Mouse (Mus musculus) c-Kit-positive CD71-positive TER-119-negative erythroid progenitor cells, embryonic 14.5 days (primary cell): ENCODE measurements around the gene Ift81.
A peak's percentile ranks its signal among the peaks of the same experiment; 100 is the strongest.
"Not testable (repeated sequence)": the region's sequence is repeated elsewhere in the genome, so short reads cannot be mapped to it uniquely, and the experiment has no call there.

Source experiments
- DNase-seq: peaks from one replicate; pipeline ENCODE4 v3.0.0-alpha.2; 2013; ENCODE audit warnings: low read depth

The Ift81 gene

GRCm38 (mm10) chr5:122613908-122614732, at the start of gene Ift81:
Gene Ift81 (minus strand): TSS chr5:122614518.
- peak; percentile 91 for DNase-seq

- no peak for DNase-seq
Observed at GRCm38 (mm10) chr5:122662501-122662900, 48.2 kb upstream of the Ift81 start.

- no peak for DNase-seq
Observed at GRCm38 (mm10) chr5:122656808-122657207, 42.5 kb upstream of the Ift81 start.

DNA sequence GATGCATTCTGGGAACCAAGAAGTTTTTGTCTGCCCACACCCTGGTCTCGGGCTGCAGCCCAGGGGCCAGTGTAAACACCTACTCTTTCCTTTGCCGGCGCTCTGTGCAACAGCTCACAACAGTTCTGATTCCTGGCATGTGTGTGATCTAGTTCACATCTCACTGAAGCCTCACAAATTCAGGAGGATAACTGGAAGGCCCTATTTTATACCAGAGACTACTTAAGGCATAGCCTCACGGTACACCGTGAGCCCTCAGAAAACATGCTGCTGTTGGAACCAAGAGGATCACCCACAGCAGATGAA, 39.9 kb upstream of the Ift81 start:
- no peak for DNase-seq

DNA sequence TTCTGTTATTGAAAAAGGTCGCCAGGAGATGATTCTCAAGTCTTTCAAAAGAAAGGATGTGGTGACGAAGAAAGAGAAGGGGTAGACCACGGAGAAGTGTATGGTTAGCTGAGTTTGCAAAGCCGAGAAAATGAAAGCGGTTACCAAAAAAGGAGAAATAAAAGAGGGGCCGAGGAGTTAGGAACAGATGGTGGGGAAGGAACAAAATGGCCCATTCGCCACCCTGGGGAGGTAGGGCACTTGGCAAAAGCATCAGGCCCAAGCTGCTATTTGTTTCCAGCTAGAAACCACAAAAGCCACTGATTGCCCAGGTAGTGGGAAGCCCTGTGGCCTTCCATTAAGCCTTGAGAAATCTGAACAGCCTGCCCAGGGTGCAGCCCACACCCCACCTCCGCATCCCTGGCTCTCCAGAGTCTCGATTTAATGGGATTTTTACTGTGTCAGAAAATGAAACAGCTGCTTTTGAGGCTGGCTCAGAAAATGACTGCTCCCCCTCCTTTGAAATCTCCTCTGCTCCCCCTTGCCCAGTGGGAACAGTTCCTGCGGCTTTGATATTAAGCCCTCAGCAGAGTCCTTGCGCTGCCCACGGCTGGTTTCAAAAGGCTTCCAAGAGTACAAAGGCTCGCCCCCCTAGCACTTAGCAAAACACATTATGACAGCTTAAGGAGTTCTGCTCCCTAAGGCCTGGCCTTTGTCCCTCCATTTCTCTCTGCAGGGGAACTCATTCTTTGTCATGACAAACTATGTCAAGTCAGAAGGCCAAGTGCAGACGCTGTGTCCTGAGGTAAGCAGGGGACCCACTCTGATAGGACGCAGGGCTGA, 39.3 kb upstream of the Ift81 start:
- no peak for DNase-seq

GRCm38 (mm10) chr5:122653112-122653445, 38.8 kb upstream of the Ift81 start:
- no peak for DNase-seq

DNA sequence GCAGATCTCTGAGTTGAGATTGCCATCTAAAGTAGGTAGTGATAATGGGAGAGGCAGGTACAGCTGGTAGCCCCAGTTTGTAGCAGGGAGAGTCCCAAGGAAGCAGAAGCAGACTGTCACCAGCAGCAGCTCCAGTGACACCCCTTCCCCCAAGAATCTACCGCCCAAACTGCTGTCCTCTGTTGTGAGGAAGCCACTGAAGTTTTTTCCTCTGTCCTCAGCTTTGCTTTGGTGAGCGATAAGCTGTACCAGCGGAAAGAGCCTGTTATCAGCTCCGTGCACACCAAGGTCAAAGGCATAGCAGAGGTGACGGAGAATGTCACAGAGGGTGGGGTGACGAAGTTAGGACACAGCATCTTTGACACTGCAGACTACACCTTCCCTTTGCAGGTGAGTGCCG, 38.2 kb upstream of the Ift81 start:
- peak; percentile 73 for DNase-seq

DNA sequence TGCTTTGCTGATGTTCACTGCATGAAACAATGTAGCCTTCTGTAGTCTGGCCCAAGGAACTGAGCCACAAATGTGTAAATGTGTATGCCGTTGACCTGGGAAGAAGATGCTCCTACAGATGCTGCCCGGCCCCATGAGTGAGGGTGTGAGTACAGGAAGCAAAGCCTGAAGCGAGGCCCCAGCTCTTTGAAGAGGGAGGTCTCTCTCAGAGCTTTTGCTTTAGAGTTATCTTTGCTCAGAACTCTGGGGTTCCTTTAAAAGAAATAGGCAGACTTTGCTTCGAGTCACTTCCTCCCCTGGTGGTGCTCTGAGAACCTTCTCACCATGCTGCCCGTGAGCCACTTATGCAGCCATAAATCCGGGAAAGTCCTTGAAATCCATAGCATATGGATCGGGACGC, 35.8 kb upstream of the Ift81 start:
- no peak for DNase-seq

DNA sequence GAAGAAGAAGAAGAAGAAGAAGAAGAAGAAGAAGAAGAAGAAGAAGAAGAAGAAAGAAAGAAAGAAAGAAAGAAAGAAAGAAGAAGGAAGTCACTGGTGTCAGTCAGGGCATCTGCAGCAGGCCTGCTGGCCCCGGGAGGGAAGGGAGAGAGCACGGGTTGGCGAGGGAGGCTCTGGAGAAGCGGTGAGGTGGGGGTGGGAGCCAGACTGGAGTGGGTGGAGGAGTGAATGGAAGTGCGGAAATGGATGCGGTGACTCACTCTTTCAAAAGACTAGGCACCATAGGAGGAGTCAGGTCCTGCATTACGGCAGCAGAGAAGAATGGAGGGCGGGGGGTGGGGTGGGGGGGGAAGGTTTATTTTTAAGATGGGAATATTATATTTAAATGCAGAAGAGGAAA, 34.9 kb upstream of the Ift81 start:
- no peak for DNase-seq

- not testable (repeated sequence) for DNase-seq
Observed at GRCm38 (mm10) chr5:122647952-122648374, 33.6 kb upstream of the Ift81 start.

DNA sequence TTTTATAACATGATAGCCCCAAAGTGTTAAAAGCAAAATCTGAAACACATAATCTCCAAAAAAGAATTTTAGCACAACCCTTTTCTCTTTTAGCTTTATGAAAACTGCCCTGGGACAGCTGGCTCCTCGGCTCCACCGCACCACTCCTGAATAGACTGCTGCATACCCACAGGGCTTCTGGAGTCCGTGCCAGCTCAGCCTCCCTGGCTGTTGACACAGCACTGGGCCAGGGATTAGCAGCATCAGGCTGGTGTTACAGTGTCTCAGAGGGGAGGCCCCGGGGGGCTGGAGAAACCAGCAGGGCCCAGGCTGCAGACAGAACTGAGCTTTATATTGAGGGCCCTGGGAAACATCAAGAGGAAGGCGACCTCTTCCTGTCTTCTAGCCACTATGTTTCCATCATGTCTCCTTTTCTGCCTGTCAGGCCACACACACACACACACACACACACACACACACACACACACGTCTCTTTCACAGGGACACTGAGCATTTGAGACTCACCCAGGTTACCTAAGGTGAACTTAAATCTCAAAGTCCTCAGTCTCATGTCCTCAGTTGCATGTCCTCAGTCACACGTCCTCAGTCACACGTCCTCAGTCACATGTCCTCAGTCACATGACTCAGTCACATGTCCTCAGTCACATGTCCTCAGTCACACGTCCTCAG, 33.1 kb upstream of the Ift81 start:
- DNase-seq, result no peak

DNA sequence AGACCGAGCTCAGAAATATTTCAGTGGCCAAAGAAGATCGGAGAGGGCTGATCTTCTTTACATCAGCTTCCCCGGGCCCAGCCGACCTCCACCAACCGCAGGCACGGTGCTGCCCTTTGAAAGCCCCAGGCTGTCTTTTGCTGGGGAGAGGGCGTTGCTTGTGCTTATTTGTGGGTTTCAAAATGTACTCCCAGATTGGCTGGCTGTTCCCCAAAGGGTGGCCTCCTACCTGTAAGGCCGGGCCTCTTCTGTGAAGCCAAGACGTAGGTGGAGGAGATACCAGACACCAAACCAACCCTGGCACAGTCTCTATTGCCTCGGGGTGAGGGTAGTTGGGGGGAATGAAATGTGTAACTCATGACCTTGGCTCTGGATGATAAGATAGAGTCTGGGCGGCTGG, 31.7 kb upstream of the Ift81 start:
- DNase-seq, result no peak

DNA sequence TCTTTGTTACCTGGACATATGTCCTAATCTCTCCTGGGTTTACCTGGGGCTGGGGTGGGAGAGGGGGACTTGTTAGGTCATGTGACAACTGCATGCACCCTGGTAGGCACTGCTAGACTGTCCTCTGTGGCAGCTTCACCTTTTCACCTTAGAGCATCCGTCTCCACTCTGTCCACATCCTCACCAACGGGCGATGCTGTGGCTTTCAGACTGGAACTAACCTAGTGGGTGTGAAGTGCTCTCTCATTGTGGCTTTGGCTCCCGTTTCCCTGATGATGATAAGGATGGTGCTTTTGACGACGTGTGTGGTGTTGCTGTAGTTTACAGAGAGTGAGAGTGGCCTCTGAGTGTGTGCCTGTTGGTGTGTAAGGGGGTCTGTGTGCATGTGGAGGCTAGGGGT, 31.0 kb upstream of the Ift81 start:
- DNase-seq, result no peak

GRCm38 (mm10) chr5:122644111-122644607, 29.8 kb upstream of the Ift81 start:
- DNase-seq, result no peak

- DNase-seq, result no peak
Observed at GRCm38 (mm10) chr5:122643701-122644100, 29.4 kb upstream of the Ift81 start, which contains the start of gene P2rx7. Gene P2rx7 (plus strand): TSS chr5:122643911.

GRCm38 (mm10) chr5:122639986-122640385, 25.7 kb upstream of the Ift81 start:
- no peak for DNase-seq

GRCm38 (mm10) chr5:122639517-122639916, 25.2 kb upstream of the Ift81 start:
- no peak for DNase-seq

DNA sequence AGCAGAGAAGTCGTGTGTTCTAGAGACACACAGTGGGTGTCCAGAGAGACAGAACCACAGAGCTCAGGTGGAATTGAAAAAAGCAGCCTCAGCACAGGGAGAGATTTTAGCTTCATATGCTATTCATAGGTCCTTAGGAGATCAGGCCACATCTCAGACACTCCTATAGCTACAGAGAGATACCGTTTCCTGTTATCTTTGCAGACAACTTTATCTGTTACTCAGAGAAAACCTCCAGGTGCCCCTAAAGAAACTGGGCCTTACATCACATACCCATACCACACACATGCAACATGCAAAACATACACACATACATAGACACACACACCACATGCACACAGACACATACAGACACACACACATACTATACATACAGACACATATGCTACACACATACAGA, 24.0 kb upstream of the Ift81 start:
- DNase-seq, result no peak

GRCm38 (mm10) chr5:122636958-122637357, 22.6 kb upstream of the Ift81 start:
- DNase-seq, result no peak

GRCm38 (mm10) chr5:122636308-122636707, 22.0 kb upstream of the Ift81 start:
- no peak for DNase-seq

- DNase-seq, result no peak
Observed at GRCm38 (mm10) chr5:122635228-122635627, 20.9 kb upstream of the Ift81 start.

- peak; percentile 79 for DNase-seq
Observed at GRCm38 (mm10) chr5:122627243-122627642, 12.9 kb upstream of the Ift81 start.
